Mouse (Mus musculus): ENCODE data around the gene Dlst. TPM values are rescaled to one million over a fixed set of nuclear protein-coding genes. Genes with fewer than 3 reads are reported as not detected.

The Dlst gene
- 100 to 1,000 TPM; 348 to 363 TPM for total RNA-seq (2021)
- long read RNA-seq, experiment 1, transcript Dlst-201 (15 exons, 2,764 nt) = major isoform, 145 of 265 reads
- long read RNA-seq, experiment 1, partial matches to known transcripts = 100 of 265 reads
- long read RNA-seq, experiment 1, other reads (novel, unspliced or antisense) = 15 of 265 reads
- long read RNA-seq, experiment 2, transcript Dlst-201 (15 exons, 2,764 nt) = major isoform, 76 of 116 reads
- long read RNA-seq, experiment 2, partial matches to known transcripts = 29 of 116 reads
- long read RNA-seq, experiment 2, other reads (novel, unspliced or antisense) = 11 of 116 reads

- DNase-seq = peak; percentile 93 to 94
Observed at GRCm38 (mm10) chr12:85110698-85111592, at the start of gene Dlst, which contains the start of gene Prox2. TSS of gene Dlst (plus strand) at chr12:85110833. TSS of gene Prox2 (minus strand) at chr12:85110759.

DNA sequence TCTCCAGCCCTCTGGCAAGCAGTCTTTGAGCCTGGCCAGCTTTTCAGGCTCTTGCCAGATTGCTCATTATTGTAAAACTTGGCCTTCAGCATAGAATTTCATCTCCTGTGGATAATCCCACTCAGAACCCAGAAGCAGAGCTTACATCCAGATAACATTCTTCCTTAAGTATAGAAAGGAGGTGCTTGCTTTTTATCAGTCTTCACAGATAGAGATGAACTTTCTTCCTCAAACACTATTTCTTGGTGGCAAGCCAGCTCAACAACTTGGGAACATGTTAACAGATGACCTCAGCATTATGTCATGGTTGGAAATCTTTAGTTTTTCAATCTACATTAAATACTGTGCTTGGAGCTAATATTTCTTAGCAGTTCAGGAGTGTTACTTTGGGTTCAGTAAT is 39.6 kb upstream of the Dlst start:
- no peak for DNase-seq

DNA sequence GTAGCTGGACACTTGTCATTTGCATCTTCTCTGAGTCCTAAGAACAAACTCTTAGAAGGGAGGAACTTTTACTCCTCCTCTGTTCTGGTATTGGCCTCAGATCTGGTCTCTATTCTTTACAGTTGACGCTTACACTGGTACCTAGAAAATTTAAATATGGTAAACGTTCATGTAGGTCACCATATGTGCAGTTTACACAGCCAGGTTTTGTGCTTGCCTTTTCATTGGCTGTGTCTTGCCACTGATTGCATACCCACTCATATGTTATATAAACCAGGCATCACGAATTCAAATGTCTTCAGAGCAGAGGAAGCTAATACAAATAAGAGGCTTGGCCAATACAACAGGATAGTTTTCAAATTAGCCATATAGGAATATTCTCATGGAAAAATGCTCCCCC is 33.5 kb upstream of the Dlst start:
- no peak for DNase-seq

GRCm38 (mm10) chr12:85084257-85084656 is 26.4 kb upstream of the Dlst start:
- DNase-seq = no peak

GRCm38 (mm10) chr12:85084941-85085340 is 25.7 kb upstream of the Dlst start:
- no peak for DNase-seq

GRCm38 (mm10) chr12:85087845-85088244 is 22.8 kb upstream of the Dlst start:
- DNase-seq = no peak

DNA sequence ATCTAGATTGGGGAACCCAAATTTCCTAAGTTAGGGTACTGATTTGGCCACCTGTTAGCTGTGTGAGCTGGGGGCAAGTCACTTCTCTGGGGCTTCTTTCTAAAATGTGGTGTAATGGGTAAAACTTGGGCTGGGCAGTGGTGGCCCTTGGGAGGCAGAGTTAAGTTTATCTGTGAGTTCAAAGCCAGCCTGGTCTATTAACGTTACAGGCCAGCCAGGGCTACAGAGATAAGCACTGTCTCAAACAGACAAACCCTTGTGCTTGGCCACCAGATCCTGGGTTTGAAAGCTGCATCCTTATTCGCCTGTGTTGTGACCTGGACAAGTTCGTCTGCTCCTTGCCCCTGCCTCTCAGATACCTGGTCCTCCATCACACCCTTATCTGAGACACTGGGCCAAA is 19.4 kb upstream of the Dlst start:
- DNase-seq = no peak

- DNase-seq = peak; percentile 72 to 85
Observed at GRCm38 (mm10) chr12:85092214-85092613, 18.4 kb upstream of the Dlst start.

DNA sequence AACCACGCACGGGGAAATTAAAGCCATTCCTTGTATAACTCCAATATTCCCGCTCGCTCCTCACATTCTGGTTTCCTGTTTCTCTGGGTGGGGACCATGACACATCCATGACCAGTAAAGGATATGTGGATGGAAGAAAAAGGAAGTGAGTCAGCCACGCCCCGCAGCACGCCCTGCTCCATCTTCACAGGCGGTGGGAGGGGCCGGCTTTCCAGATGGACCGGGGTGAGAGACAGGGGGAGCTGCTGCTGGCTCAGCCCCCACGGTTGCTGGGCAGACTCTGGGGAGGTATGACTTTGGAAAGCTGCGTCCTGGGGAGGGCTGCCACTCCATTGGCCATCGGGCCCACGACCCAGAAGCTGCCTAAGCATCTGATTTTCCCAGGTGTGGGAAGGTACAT is 16.6 kb upstream of the Dlst start:
- peak; percentile 30 to 53 for DNase-seq

DNA sequence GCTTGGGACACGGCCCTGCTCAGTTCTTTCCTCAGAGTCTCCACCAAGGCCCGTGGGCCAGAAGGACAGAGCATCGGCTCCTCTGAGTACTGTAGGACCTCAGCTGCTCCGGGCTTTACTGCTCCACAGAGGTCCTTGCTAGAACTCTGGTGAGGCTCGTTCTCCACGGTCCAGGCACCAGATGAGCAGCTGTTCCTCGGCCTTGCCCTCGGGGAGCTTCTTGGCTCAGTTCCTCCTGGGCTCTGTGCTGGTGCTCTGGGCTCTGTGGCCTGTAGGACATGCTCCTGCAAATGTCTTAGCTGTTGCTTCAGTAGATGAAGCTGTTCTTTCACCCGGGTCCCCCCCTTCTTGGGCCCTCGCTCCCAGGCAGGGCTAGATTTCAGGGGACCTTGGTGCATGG is 15.9 kb upstream of the Dlst start:
- peak; percentile 15 to 32 for DNase-seq

DNA sequence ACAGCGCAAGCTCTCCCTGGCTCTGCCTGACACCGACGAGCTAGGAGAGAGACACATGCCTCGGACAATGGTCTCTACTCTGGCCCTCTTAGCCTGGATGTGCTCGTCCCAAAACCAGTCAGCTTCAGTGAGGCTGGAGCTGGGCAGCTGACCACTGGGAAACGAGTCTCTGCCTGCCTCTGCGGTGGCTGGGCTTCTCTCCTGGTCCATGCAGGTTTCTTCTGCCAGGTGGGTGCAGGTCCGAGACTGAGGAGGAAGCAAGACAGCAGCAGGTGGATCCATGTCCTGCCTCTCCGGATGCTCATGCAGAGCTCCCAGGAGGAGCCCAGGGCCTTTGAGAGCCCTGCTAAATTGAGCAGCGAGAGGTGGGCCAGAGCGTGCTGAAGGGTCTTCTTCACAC is 15.5 kb upstream of the Dlst start:
- DNase-seq = no peak

- DNase-seq = no peak
Observed at GRCm38 (mm10) chr12:85095859-85096258, 14.8 kb upstream of the Dlst start.

DNA sequence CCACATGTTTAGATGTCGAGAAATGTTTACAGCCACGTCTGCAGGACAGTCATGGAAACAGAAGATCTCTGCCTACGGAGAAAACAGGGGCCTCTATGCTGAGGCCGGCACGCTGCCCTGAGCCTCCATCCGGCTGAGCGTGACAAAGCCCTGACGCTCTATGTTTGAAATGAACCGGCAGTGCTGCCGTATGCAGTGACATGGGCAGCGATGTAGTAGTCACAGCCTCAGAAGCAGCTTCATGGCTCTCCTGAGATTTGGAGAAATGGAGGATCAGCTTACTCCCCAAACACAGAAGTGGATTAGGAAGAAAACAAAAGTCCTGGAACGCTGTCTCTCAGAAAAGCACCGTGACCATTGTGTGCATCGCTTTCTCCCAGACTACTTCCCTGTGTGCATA is 9.6 kb upstream of the Dlst start:
- DNase-seq = no peak

DNA sequence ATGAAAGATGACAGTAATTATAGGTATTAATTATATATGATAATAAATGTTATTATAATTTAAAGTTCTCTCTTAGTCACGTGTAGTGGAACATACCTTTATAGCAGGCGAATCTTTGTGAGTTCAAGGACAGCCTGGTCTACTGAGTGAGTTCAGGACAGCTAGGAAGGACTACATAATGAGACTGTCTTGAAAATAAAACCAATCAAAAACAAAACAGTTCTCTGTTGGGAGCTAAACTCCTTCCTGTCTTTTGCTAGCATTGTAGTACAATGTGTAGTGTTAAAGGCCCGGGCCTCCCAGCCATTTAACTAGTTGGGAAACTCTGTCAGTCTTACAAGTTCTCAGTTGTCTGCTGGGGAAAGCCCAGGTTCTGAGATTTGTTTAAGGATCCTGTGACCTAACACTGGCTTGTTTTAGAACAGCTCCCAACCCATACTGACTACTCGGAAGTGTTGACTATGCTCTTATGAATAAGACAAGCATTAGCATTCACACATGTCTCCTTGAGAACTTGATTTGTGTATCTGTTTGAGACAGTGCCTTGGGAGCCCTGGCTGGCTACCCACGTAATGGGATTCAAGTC is 9.0 kb upstream of the Dlst start:
- DNase-seq = no peak

DNA sequence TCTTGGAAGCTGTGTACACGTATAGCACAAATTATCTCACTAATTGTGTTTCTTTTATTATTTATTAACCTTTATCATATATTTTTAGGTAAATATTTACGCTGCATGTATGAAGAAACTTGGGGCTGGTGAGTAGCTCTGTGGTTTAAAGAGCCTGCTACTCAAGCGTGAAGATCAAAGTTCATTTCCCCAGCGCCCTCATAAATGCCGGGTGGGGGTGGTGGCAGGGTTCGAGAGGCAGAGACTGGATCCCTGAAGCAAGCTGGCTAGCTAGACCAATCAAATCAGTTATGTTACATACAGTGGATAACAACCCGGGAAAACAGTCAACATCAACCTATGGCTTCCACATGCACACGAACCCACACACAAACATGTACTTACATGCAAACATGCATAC is 7.5 kb upstream of the Dlst start:
- no peak for DNase-seq

GRCm38 (mm10) chr12:85104789-85105188 is 5.8 kb upstream of the Dlst start:
- no peak for DNase-seq

- DNase-seq = no peak
Observed at GRCm38 (mm10) chr12:85106292-85106691, 4.3 kb upstream of the Dlst start.

- DNase-seq = no peak
Observed at GRCm38 (mm10) chr12:85108643-85109042, 2.0 kb upstream of the Dlst start.

DNA sequence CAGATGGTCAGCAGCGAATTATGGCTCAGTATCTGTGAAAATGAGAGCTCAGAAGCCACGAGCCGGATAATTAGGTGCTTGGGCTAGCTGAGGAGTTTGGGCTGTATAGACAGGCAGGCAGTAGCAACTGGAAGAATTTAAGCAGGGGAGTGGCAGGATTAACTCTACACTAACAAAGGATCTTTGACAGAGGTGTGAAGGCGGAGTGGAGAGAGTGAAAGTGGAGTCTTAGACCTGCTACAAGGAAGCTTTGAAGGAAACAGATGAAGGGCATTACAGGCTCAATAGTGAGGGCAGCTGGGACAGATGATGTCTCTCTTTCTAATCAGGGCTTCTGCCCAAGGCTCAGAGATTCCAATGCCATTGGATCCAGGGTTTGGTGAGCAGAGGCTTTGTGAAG is 1.2 kb upstream of the Dlst start:
- DNase-seq = no peak

DNA sequence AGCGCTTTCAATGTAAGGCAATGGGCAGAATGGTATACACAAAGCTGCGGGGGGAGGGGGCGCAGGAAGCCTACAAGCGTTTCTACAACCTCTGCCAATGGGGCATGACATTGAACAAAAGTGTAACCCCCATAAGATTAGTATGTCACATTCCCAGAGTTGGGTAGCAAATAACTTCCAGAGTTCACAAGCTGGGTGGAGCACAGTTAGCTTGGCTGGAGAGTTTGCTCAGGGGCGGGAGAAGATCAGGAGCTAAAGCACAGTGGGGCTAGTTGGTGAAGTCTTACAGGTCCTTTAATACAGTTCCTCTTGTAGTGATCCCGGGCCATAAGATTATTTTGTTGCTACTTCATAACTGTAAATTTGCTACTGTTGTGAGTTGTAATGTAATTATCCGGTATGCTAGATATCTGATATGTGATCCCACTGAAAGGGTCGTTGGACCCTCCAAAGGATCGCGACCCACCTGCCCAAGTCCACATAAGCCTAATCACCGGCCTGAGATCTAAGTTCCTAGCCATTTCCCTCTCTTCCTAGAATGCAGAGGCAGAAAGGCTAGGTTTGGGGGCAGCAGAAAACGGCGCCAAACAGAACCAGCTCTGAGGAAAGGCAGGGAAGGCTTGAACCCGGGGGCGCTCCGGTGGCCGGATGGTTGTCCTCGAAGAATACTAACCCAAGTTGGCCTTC is 479 bp upstream of the Dlst start:
- DNase-seq = no peak

DNA sequence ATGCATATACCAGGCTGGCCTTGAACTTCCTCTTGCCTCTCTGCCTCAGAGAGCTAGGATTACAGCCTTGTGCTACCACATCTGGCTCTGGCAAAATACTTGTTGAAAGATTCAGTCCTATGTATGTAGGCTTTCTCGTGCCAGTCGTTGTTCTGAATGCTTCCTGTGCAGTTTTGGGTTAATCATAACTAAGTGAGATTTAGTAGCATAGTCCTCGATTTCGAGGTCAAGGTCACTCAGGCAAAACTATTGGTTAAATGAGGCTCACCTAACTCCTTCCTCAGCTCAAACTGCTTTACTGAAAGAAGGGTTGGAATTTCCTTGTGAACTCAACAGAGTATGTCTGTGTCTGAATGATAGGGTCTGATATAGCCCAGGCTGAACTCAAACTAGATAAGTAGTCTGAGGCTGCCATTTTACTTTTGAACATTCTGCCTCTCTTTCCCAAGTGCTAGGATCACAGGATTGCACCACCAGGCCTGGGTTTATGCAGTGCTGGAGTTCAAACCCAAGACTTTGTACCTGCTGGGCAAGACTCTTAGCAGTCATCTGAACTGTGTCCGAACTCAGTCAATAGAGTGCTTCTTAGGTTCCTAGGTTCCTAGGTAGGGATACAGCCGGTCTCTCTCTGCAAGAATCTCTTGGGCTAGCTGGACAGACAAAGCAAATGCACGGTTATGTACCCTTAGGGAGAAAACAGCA is 2.1 kb downstream of the Dlst start:
- DNase-seq = no peak

GRCm38 (mm10) chr12:85113337-85113736 is 2.7 kb downstream of the Dlst start:
- no peak for DNase-seq
